Mouse (Mus musculus) midbrain, postnatal 0 days (tissue): Measurements from ENCODE around the gene Rassf7. TPM values are rescaled to one million over a fixed set of nuclear protein-coding genes. Genes with fewer than 3 reads are reported as not detected.

Source experiments
- ATAC-seq: fragments of 200-750 bp; cut with Nextera tagmentation; 2 replicates; pipeline ENCODE4 v1.8.0; 2017; ENCODE audit warnings: moderate number of reproducible peaks, mild to moderate bottlenecking, moderate TSS enrichment, moderate library complexity; ENCODE audit not compliant: low FRiP score
- DNase-seq: peaks from one replicate; pipeline ENCODE4 v3.0.0-alpha.2; 2015; ENCODE audit warnings: low spot score
- H3K27ac ChIP-seq: fragments of 300-500 bp; sonication (generic); 2 replicates; pipeline ENCODE4 v1.5.1; 2014; ENCODE audit warnings: low read depth, mild to moderate bottlenecking, low read length, mixed read lengths
- H3K27me3 ChIP-seq: fragments of 300-500 bp; sonication (generic); 2 replicates; pipeline ENCODE4 v1.6.1; 2014; ENCODE audit warnings: low read length, control low read depth, mixed read lengths; ENCODE audit not compliant: insufficient read depth
- H3K36me3 ChIP-seq: fragments of 300-500 bp; sonication (generic); 2 replicates; pipeline ENCODE4 v1.6.1; 2014; ENCODE audit warnings: low read length, control low read depth, mixed read lengths; ENCODE audit not compliant: insufficient read depth
- H3K4me1 ChIP-seq: fragments of 300-500 bp; sonication (generic); 2 replicates; pipeline ENCODE4 v1.6.1; 2014; ENCODE audit warnings: mild to moderate bottlenecking, control low read depth, antibody characterized with exemption, low read length, mixed read lengths; ENCODE audit not compliant: insufficient read depth
- H3K4me2 ChIP-seq: fragments of 300-500 bp; sonication (generic); 2 replicates; pipeline ENCODE4 v1.6.1; 2014; ENCODE audit warnings: low read depth, mild to moderate bottlenecking, low read length, mixed read lengths; ENCODE audit not compliant: poor library complexity, severe bottlenecking
- H3K4me3 ChIP-seq: fragments of 300-500 bp; sonication (generic); 2 replicates; pipeline ENCODE4 v1.5.1; 2014; ENCODE audit warnings: low read depth, mild to moderate bottlenecking, low read length, moderate library complexity
- H3K9ac ChIP-seq: fragments of 300-500 bp; sonication (generic); replicated peaks from 2 replicates; pipeline ENCODE4 v1.6.1; 2014; ENCODE audit warnings: mild to moderate bottlenecking, low read length, moderate library complexity, mixed read lengths; ENCODE audit not compliant: poor library complexity, severe bottlenecking
- H3K9me3 ChIP-seq: fragments of 300-500 bp; sonication (generic); 2 replicates; pipeline ENCODE4 v1.6.1; 2016; ENCODE audit warnings: low read length, control low read depth
- CTCF ChIP-seq: IDR thresholded peaks from 2 replicates; pipeline ENCODE4 v1.5.1; 2016; ENCODE audit warnings: antibody characterized with exemption, mild to moderate bottlenecking
- WGBS: fragments of 180-500 bp; shearing (Covaris S2); extraction: QIAGEN DNeasy Blood & Tissue Kit; methylation state at CpG from one replicate; pipeline ENCODE4 v1.1.7; 2014; 5-methylcytosine and 5-hydroxymethylcytosine counted together
- polyA plus RNA-seq: library from polyadenylated mRNA; unstranded; fragments of >200 nt; fragmentation: Nextera tagmentation; extraction: Ambion mirVana; gene quantifications from 2 replicates; pipeline ENCODE4 v1.2.1, GENCODE M21; 2015
- total RNA-seq: library from RNA; depleted of rRNA; stranded (reverse); fragments of >200 nt; gene quantifications from 2 replicates; pipeline ENCODE4 v1.2.3, GENCODE M21; 2014

Gene Rassf7
- total and polyA plus RNA-seq, 2 experiments from 2014 or later = 20.7 to 23.5 TPM

GRCm38 (mm10) chr7:141204546-141204945 is 11.1 kb upstream of the Rassf7 start:
- DNase-seq (no peak), ATAC-seq (no peak)
- H3K9me3 ChIP-seq = no peaks in the 10 kb centered on the region
- no peaks in the 10 kb centered on the region for H3K27me3 ChIP-seq
- H3K4me1 ChIP-seq = no peaks in the 10 kb centered on the region
- H3K27ac ChIP-seq = no peak overlapping the region
- H3K4me3 ChIP-seq = no peak overlapping the region
- TF ChIP-seq CTCF = no peak
- WGBS = 74% methylated on average over 3 of the region's 3 CpGs
- no peak overlapping the region for H3K9ac ChIP-seq
- no peak overlapping the region for H3K4me2 ChIP-seq
- no peaks in the 10 kb centered on the region for H3K36me3 ChIP-seq

GRCm38 (mm10) chr7:141205504-141205903 is 10.2 kb upstream of the Rassf7 start:
- no peaks in the 10 kb centered on the region for H3K9me3 ChIP-seq
- ATAC-seq (no peak), DNase-seq (no peak)
- H3K27ac ChIP-seq = no peak overlapping the region
- TF ChIP-seq CTCF = no peak
- no peak overlapping the region for H3K4me2 ChIP-seq
- H3K4me1 ChIP-seq = no peaks in the 10 kb centered on the region
- no peak overlapping the region for H3K4me3 ChIP-seq
- 89% methylated on average over 5 of the region's 5 CpGs for WGBS
- H3K36me3 ChIP-seq = no peaks in the 10 kb centered on the region
- H3K9ac ChIP-seq = no peak overlapping the region
- no peaks in the 10 kb centered on the region for H3K27me3 ChIP-seq

- no peaks in the 10 kb centered on the region for H3K27me3 ChIP-seq
- no peaks in the 10 kb centered on the region for H3K36me3 ChIP-seq
- DNase-seq = no peak
- no peak overlapping the region for H3K4me3 ChIP-seq
- no peak for ATAC-seq
- WGBS = 93% methylated on average over 18 of the region's 18 CpGs
- H3K4me2 ChIP-seq = no peak overlapping the region
- no peak for TF ChIP-seq CTCF
- no peak overlapping the region for H3K27ac ChIP-seq
- no peaks in the 10 kb centered on the region for H3K9me3 ChIP-seq
- H3K9ac ChIP-seq = no peak overlapping the region
- no peaks in the 10 kb centered on the region for H3K4me1 ChIP-seq
Measured at GRCm38 (mm10) chr7:141206182-141206937, 9.3 kb upstream of the Rassf7 start.

- Histone ChIP-seq H3K4me1 (no peaks in the 10 kb centered on the region), H3K27ac (no peak overlapping the region)
Measured at GRCm38 (mm10) chr7:141209526-141209925, 6.1 kb upstream of the Rassf7 start.

GRCm38 (mm10) chr7:141210137-141210536 is 5.5 kb upstream of the Rassf7 start:
- DNase-seq (no peak), ATAC-seq (no peak)
- Histone ChIP-seq H3K4me3 (no peak overlapping the region), H3K36me3 (no peaks in the 10 kb centered on the region), H3K4me2 (no peak overlapping the region), H3K9me3 (no peaks in the 10 kb centered on the region), H3K4me1 (0 out of 2 replicates have a peak, but pooled peaks cover 3% of the 10 kb centered on the region), H3K27ac (no peak overlapping the region), H3K9ac (no peak overlapping the region), H3K27me3 (no peaks in the 10 kb centered on the region)
- 90% methylated on average over 12 of the region's 12 CpGs for WGBS
- TF ChIP-seq CTCF = no peak

More at GRCm38 (mm10) chr7:141209526-141209925, 6.1 kb upstream of the Rassf7 start:
- Histone ChIP-seq H3K4me3 (no peak overlapping the region), H3K27me3 (no peaks in the 10 kb centered on the region), H3K9me3 (no peaks in the 10 kb centered on the region), H3K4me2 (no peak overlapping the region), H3K36me3 (no peaks in the 10 kb centered on the region), H3K9ac (no peak overlapping the region)
- no peak for ATAC-seq
- DNase-seq = no peak
- 62% methylated on average over 3 of the region's 3 CpGs for WGBS
- TF ChIP-seq CTCF = no peak

GRCm38 (mm10) chr7:141210606-141211131 is 5.0 kb upstream of the Rassf7 start:
- no peak for TF ChIP-seq CTCF
- Histone ChIP-seq H3K9ac (no peak overlapping the region), H3K4me1 (0 out of 2 replicates have a peak, but pooled peaks cover 4% of the 10 kb centered on the region), H3K4me3 (no peak overlapping the region), H3K4me2 (no peak overlapping the region), H3K27ac (no peak overlapping the region), H3K9me3 (no peaks in the 10 kb centered on the region), H3K36me3 (no peaks in the 10 kb centered on the region), H3K27me3 (no peaks in the 10 kb centered on the region)
- WGBS = 92% methylated on average over 14 of the region's 14 CpGs
- ATAC-seq (no peak), DNase-seq (no peak)
